Mouse (Mus musculus): ENCODE data around the gene Abi3. TPM values are rescaled to one million over a fixed set of nuclear protein-coding genes. Genes with fewer than 3 reads are reported as not detected.
A peak's percentile ranks its signal among the peaks of the same experiment; 100 is the strongest.

Gene Abi3
- polyA plus RNA-seq, 1 experiment from 2014 or later, result 3.8 TPM

GRCm38 (mm10) chr11:95808448-95809011 lies 33.7 kb downstream of the Abi3 start:
- Histone ChIP-seq H3K9me3 (peaks cover 9% of the 10 kb centered on the region; the same call in 1 of the 2 replicates), H3K36me3 (no peaks in the 10 kb centered on the region), H3K4me2 (no peak overlapping the region), H3K4me3 (replicated peaks) (no peak overlapping the region), H3K9ac (replicated peaks) (no peak overlapping the region), H3K27me3 (no peaks in the 10 kb centered on the region), H3K4me1 (replicated peaks) (no peaks in the 10 kb centered on the region), H3K27ac (0 out of 2 replicates have a peak overlapping the region, but pooled peaks have one; percentile 12)
- ATAC-seq (ENCODE audit: insufficient number of reproducible peaks, insufficient read depth, low FRiP score, low TSS enrichment, low read depth), result no peak
- 64% methylated on average over 5 of the region's 5 CpGs for WGBS

GRCm38 (mm10) chr11:95807884-95808283 lies 34.4 kb downstream of the Abi3 start:
- ATAC-seq (ENCODE audit: insufficient number of reproducible peaks, insufficient read depth, low FRiP score, low TSS enrichment, low read depth), result no peak
- H3K4me1 ChIP-seq (replicated peaks), result no peaks in the 10 kb centered on the region
- WGBS, result 97% methylated on average over 5 of the region's 5 CpGs
- H3K27ac ChIP-seq, result no peak overlapping the region
- no peaks in the 10 kb centered on the region for H3K27me3 ChIP-seq
- no peak overlapping the region for H3K4me3 ChIP-seq (replicated peaks)
- no peaks in the 10 kb centered on the region for H3K36me3 ChIP-seq
- H3K9me3 ChIP-seq, result peaks cover 9% of the 10 kb centered on the region; the same call in 1 of the 2 replicates
- no peak overlapping the region for H3K9ac ChIP-seq (replicated peaks)
- H3K4me2 ChIP-seq, result no peak overlapping the region

GRCm38 (mm10) chr11:95805527-95805926 lies 36.7 kb downstream of the Abi3 start:
- no peak overlapping the region for H3K27ac ChIP-seq
- no peaks in the 10 kb centered on the region for H3K4me1 ChIP-seq (replicated peaks)
- no peak overlapping the region for H3K4me3 ChIP-seq (replicated peaks)
- ATAC-seq (ENCODE audit: insufficient number of reproducible peaks, insufficient read depth, low FRiP score, low TSS enrichment, low read depth), result no peak
- WGBS, result 50% methylated on average over 3 of the region's 3 CpGs
- peaks cover 9% of the 10 kb centered on the region; the same call in 1 of the 2 replicates for H3K9me3 ChIP-seq
- H3K4me2 ChIP-seq, result no peak overlapping the region
- H3K36me3 ChIP-seq, result no peaks in the 10 kb centered on the region
- H3K9ac ChIP-seq (replicated peaks), result no peak overlapping the region
- H3K27me3 ChIP-seq, result no peaks in the 10 kb centered on the region

GRCm38 (mm10) chr11:95805010-95805409 lies 37.3 kb downstream of the Abi3 start:
- no peaks in the 10 kb centered on the region for H3K27me3 ChIP-seq
- H3K4me2 ChIP-seq, result no peak overlapping the region
- no peaks in the 10 kb centered on the region for H3K36me3 ChIP-seq
- H3K27ac ChIP-seq, result no peak overlapping the region
- no peak overlapping the region for H3K9ac ChIP-seq (replicated peaks)
- H3K4me1 ChIP-seq (replicated peaks), result no peaks in the 10 kb centered on the region
- H3K4me3 ChIP-seq (replicated peaks), result no peak overlapping the region
- WGBS, result 63% methylated on average over 5 of the region's 5 CpGs
- ATAC-seq (ENCODE audit: insufficient number of reproducible peaks, insufficient read depth, low FRiP score, low TSS enrichment, low read depth), result no peak
- H3K9me3 ChIP-seq, result peaks cover 9% of the 10 kb centered on the region; the same call in 1 of the 2 replicates

- no peaks in the 10 kb centered on the region for H3K9me3 ChIP-seq
- 62% methylated on average over 5 of the region's 5 CpGs for WGBS
These were observed 46.7 kb downstream of the Abi3 start for GRCm38 (mm10) chr11:95795582-95795981.

GRCm38 (mm10) chr11:95794201-95794600 lies 48.1 kb downstream of the Abi3 start:
- H3K9ac ChIP-seq (replicated peaks), result no peak overlapping the region
- H3K36me3 ChIP-seq, result no peaks in the 10 kb centered on the region
- H3K9me3 ChIP-seq, result no peaks in the 10 kb centered on the region
- H3K4me2 ChIP-seq, result no peak overlapping the region
- no peak overlapping the region for H3K27ac ChIP-seq
- no peak overlapping the region for H3K4me3 ChIP-seq (replicated peaks)
- no peak for ATAC-seq (ENCODE audit: insufficient number of reproducible peaks, insufficient read depth, low FRiP score, low TSS enrichment, low read depth)
- 71% methylated on average over 5 of the region's 5 CpGs for WGBS
- H3K4me1 ChIP-seq (replicated peaks), result peaks cover 10% of the 10 kb centered on the region; the same call in 1 of the 2 replicates
- peaks cover 31% of the 10 kb centered on the region for H3K27me3 ChIP-seq

More at GRCm38 (mm10) chr11:95795582-95795981, 46.7 kb downstream of the Abi3 start:
- Histone ChIP-seq H3K27me3 (peaks cover 31% of the 10 kb centered on the region), H3K4me1 (replicated peaks) (peaks cover 10% of the 10 kb centered on the region; the same call in 1 of the 2 replicates), H3K4me3 (replicated peaks) (no peak overlapping the region), H3K4me2 (no peak overlapping the region), H3K9ac (replicated peaks) (no peak overlapping the region), H3K27ac (no peak overlapping the region), H3K36me3 (no peaks in the 10 kb centered on the region)
- no peak for ATAC-seq (ENCODE audit: insufficient number of reproducible peaks, insufficient read depth, low FRiP score, low TSS enrichment, low read depth)

GRCm38 (mm10) chr11:95792950-95793509 lies 49.2 kb downstream of the Abi3 start:
- Histone ChIP-seq H3K4me1 (replicated peaks) (peaks cover 10% of the 10 kb centered on the region; the same call in 1 of the 2 replicates), H3K9ac (replicated peaks) (no peak overlapping the region), H3K9me3 (no peaks in the 10 kb centered on the region), H3K36me3 (no peaks in the 10 kb centered on the region), H3K4me2 (no peak overlapping the region), H3K27ac (no peak overlapping the region), H3K27me3 (peaks cover 23% of the 10 kb centered on the region), H3K4me3 (replicated peaks) (no peak overlapping the region)
- WGBS, result 89% methylated on average over 8 of the region's 8 CpGs
- no peak for ATAC-seq (ENCODE audit: insufficient number of reproducible peaks, insufficient read depth, low FRiP score, low TSS enrichment, low read depth)

GRCm38 (mm10) chr11:95791787-95792186 lies 50.5 kb downstream of the Abi3 start:
- Histone ChIP-seq H3K9me3 (no peaks in the 10 kb centered on the region), H3K9ac (replicated peaks) (no peak overlapping the region), H3K36me3 (no peaks in the 10 kb centered on the region), H3K27ac (no peak overlapping the region), H3K4me3 (replicated peaks) (no peak overlapping the region), H3K4me1 (replicated peaks) (peaks cover 6% of the 10 kb centered on the region; the same call in 1 of the 2 replicates), H3K4me2 (no peak overlapping the region), H3K27me3 (peaks cover 14% of the 10 kb centered on the region)
- 74% methylated on average over 13 of the region's 13 CpGs for WGBS
- no peak for ATAC-seq (ENCODE audit: insufficient number of reproducible peaks, insufficient read depth, low FRiP score, low TSS enrichment, low read depth)

GRCm38 (mm10) chr11:95789451-95789891 lies 52.8 kb downstream of the Abi3 start:
- Histone ChIP-seq H3K4me3 (replicated peaks) (no peak overlapping the region), H3K27ac (no peak overlapping the region), H3K27me3 (no peaks in the 10 kb centered on the region), H3K9me3 (no peaks in the 10 kb centered on the region), H3K4me2 (no peak overlapping the region), H3K36me3 (no peaks in the 10 kb centered on the region), H3K4me1 (replicated peaks) (no peaks in the 10 kb centered on the region), H3K9ac (replicated peaks) (no peak overlapping the region)
- ATAC-seq (ENCODE audit: insufficient number of reproducible peaks, insufficient read depth, low FRiP score, low TSS enrichment, low read depth), result no peak
- WGBS, result 78% methylated on average over 8 of the region's 8 CpGs

- no peak for ATAC-seq (ENCODE audit: insufficient number of reproducible peaks, insufficient read depth, low FRiP score, low TSS enrichment, low read depth)
- Histone ChIP-seq H3K27ac (no peak overlapping the region), H3K36me3 (no peaks in the 10 kb centered on the region), H3K9ac (replicated peaks) (no peak overlapping the region), H3K27me3 (no peaks in the 10 kb centered on the region), H3K9me3 (no peaks in the 10 kb centered on the region), H3K4me3 (replicated peaks) (no peak overlapping the region), H3K4me2 (no peak overlapping the region), H3K4me1 (replicated peaks) (no peaks in the 10 kb centered on the region)
- 87% methylated on average over 6 of the region's 6 CpGs for WGBS
These were observed 55.8 kb downstream of the Abi3 start for GRCm38 (mm10) chr11:95786511-95786910.

GRCm38 (mm10) chr11:95785675-95786074 lies 56.6 kb downstream of the Abi3 start:
- Histone ChIP-seq H3K27me3 (no peaks in the 10 kb centered on the region), H3K4me1 (replicated peaks) (no peaks in the 10 kb centered on the region), H3K27ac (no peak overlapping the region), H3K4me3 (replicated peaks) (no peak overlapping the region), H3K36me3 (no peaks in the 10 kb centered on the region), H3K4me2 (no peak overlapping the region), H3K9me3 (no peaks in the 10 kb centered on the region), H3K9ac (replicated peaks) (no peak overlapping the region)
- 88% methylated on average over 4 of the region's 4 CpGs for WGBS
- ATAC-seq (ENCODE audit: insufficient number of reproducible peaks, insufficient read depth, low FRiP score, low TSS enrichment, low read depth), result no peak

GRCm38 (mm10) chr11:95783958-95784357 lies 58.3 kb downstream of the Abi3 start:
- no peaks in the 10 kb centered on the region for H3K9me3 ChIP-seq
- WGBS, result 90% methylated on average over 9 of the region's 9 CpGs

More at GRCm38 (mm10) chr11:95783958-95784357, 58.3 kb downstream of the Abi3 start:
- H3K4me1 ChIP-seq (replicated peaks), result no peaks in the 10 kb centered on the region
- no peak overlapping the region for H3K4me2 ChIP-seq
- H3K27me3 ChIP-seq, result no peaks in the 10 kb centered on the region
- H3K36me3 ChIP-seq, result no peaks in the 10 kb centered on the region
- no peak for ATAC-seq (ENCODE audit: insufficient number of reproducible peaks, insufficient read depth, low FRiP score, low TSS enrichment, low read depth)
- H3K9ac ChIP-seq (replicated peaks), result no peak overlapping the region
- no peak overlapping the region for H3K4me3 ChIP-seq (replicated peaks)
- H3K27ac ChIP-seq, result no peak overlapping the region
